Mouse (Mus musculus): ENCODE measurements around the gene Kctd11. TPM values are rescaled to one million over a fixed set of nuclear protein-coding genes. Genes with fewer than 3 reads are reported as not detected.

Kctd11 gene
- total RNA-seq, 2 experiments from 2014 or later, result 3.3 TPM

DNA sequence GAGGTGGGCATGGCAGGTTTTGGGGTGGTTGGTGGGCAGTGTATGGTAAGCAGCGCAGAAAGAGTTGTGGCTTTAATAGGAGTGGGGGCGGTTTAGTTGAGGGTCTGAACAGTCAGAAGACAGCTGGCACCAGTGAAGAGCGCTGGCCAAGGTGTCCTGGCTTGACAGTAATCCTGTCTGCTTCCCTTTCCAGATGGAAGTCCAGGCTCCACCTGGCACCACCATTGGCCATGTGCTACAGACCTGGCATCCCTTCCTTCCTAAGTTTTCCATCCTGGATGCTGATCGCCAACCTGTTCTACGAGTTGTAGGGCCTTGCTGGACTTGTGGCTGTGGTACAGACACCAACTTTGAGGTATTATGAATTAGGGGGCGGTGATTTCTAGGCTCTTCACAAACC lies 33.2 kb downstream of the Kctd11 start:
- no peak for DNase-seq

DNA sequence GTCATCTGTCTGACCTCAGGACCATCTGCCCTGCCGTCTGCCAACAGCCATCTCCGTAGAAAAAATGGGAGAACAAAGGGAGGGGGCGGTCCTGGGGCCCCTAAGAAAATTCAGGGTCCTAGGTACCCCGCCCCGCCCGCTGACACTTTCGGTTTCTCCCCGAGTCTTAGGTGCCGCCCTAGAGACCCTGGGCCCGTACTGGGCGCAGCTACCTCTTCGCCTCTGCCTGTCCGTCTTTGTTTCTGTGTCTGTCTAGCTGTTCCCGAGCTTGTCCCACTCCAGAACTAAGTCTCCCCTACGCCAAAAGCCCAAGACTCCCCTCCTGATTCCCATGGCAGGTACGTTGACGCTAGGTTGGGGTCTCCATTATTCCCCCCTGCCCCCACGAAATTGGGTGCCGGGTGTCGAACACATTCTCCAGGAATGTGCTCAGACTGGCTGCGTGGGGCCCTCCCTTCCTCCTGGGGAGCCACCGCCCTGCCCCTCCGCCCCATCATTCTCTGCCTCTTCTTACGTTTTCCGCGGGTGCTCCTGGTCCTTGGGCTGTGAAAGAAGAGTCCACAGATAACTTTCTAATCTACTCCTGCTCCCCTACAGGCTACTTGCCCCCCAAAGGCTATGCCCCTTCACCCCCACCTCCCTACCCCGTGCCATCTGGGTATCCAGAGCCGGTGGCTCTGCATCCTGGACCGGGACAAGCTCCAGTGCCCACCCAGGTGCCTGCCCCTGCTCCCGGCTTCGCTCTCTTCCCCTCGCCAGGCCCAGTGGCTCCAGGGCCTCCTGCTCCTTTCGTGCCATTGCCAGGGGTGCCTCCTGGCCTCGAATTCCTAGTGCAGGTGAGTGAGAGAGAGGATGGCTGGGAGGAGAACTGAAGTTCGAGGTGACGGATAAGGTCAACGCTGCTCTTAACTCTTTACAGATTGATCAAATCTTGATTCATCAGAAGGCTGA lies 34.2 kb downstream of the Kctd11 start:
- peak; percentile 45 for DNase-seq

DNA sequence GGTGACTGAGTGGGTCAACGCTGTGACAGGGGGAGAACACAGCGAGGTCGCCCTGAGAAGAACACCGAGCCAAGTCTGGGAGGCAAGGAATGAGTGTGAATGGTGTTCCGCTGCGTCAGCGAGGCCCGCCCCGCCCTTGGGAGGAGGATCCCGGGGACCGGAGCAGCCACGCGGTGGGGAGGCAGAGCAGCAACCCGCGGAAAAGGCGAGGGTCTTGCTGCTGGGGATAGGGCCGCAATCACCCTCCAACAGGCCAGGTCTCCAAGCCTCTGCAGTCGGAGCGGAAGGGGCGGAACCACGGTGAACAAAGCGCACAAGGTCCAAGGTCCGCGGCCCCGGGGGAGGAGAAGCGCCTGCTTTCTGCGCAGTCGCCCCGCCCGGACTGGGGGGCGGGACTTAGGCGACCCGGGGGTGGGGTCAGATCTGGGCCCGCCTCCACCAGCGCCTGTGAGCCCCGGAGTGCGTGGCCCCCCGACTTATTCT lies 35.0 kb downstream of the Kctd11 start, which contains the start of gene Plscr3:
Plscr3 (plus strand) TSS at position 179 of the 483 bp plus-strand sequence.
- peak; percentile 95 for DNase-seq

DNA sequence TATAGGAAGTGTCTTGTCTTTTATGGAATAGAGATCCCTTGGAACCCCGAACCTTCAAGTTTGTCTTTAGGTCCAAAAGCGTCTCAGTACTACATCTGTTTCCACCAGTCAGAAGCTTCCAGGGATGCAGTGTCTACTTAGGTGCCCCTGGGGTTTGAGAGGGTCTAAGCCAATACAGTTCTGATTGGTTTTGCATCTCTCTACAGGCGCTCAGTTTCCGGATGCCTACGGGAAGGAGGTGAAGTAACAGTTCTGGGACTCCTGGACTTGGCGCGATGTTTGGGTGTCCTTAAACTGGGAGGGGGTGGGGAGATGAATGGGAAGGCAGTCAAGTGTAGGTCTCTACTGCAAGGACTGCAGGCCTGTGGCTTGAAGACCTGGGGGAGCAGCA lies 42.5 kb downstream of the Kctd11 start:
- DNase-seq, result no peak

DNA sequence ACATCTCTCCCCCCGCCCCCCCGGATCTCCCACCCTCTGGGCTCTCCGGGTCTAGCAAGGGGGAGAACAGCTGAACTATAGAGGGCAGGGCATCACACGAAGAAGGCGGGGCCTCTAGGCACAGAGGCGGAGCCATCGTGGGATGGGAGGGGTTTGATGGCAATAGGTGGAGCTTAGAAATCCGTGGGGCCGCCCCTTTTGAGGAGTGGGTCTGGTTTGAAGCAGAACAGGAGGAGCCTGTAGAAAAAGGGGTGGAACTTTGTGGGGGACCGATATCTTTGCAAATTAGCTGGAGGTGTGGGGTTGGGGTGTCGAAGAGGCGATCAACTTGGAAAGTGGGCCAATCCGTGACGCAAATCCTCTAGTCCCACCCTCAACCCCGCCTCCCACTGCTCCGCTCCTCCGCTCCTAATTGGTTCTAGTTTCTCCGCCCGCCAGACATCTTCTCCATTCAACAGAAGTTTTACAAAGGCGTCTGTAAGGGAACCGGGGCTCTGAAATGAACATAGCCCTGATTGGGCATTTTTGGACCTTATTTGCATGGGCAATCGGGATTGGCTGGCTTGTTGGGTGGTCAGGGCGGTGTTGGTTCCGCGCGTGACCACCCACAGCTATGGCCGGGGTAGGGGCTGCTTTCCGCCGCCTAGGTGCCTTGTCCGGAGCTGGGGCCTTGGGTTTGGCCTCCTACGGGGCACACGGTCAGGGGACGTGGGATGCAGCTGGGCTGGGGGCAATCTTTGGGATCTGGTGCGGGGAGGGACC lies 43.1 kb downstream of the Kctd11 start, which contains the start of gene Tmem256:
Tmem256 (plus strand) TSS at position 563 of the 762 bp plus-strand sequence.
- DNase-seq, result peak; percentile 96

DNA sequence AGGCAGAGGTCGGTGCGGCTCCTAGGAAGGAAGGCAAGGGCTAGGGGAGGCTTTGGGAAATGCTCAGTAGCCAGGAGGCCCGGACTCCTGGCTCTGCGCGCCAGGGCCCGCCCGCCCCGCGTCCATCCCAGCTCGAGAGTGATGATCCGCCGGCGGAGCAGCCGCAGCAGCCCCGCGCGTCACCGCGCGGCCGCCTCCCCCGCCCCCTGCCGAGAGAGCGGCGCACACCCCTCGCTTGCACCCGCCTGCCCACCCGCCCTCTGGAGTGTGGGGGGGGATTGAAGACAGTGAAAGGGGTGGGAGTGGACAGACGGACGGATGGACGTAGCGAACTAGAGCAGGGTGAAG lies 43.6 kb downstream of the Kctd11 start, which contains the start of gene Nlgn2:
Nlgn2 (minus strand) TSS at position 181 of the 348 bp plus-strand sequence.
- no peak for DNase-seq

DNA sequence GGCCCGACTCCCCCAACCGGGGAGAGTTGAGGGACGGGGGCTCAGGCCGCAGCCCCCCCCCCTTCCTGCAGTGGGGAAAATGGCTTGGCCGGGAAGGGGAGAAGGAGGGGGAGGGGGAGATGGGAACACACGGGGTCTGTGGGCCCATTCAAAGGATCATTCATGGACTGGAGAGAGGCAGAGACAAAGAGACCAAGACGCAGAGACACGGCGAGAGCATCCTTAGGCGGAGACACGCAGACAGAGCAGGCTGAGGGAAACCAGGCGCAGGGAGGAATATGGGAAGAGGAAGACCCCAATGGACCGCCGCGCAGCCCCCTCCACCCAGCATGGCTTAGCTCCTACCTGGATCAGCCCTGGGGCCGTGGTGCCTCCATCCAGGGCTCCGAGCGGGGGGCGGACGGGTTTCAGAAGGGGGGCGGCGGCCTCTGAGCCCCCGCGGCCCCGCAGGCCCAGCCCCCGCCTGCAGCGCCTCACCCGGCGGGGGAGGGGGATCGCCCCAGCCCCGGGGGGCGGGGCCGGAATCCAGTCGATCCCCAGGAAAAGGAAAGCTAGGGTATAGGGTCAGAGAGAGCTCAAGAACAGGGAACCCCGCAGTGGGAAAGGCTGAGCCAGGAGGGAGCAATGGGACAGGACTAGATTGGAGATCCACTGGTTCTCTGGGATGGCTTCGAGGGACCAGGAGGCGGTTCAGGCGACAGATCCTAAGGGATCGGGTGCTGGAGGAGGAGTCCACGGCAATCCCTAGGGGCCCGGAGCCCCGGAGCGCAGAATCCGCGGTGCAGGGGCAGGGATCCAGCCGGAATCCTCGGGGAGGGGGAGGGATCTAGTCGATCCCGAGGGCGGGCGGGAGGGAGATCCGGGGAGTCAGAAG lies 44.3 kb downstream of the Kctd11 start:
- DNase-seq, result peak; percentile 47

DNA sequence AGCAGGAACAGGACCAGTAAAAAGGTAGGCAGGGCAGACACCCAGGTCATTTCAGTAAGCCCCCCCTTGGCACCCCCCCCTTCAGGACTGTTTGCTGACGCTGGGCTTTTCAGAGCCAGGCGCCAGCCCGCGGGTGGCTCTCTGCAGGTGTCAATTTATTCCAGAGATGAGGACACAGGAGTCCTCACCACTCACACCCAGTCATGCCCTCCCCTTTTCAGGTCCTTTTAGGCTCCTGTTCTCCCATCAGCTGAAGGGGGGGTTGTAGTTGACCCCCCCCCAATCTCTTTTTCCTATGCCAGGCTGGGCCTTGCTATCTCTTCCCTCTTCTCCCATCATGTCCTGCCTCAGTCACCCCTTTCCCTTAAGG lies 45.3 kb downstream of the Kctd11 start:
- no peak for DNase-seq

DNA sequence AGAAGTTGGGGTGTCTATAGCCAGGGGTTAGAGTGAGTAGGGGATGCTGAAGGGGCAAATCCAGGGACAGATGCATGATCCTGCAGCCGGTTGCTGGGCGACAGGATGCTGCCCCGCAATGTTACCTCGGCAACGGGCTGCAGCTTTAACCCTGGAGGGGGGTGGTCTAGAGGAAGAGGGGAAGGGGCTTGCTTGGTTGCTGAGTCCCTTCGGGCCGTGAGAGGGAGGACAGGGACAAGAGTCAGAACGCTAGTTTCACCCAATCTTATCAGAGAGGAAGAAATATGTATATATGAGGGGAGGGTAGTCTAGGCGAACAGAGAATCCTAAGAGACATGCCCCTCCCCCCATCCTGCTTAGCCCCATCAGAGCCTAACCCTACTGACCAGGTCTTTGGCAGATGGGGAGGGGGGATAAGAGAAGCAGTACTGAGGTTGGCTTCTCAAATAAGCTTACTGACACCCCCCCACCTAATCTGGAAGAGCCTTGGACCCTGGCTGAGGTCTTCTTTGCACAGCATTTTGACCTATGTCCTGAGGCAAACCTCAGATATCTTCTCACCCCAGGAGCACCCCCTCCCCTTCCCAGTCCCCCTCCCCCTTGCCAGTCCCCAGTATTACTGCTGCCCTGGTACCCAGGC lies 45.8 kb downstream of the Kctd11 start:
- DNase-seq, result no peak

DNA sequence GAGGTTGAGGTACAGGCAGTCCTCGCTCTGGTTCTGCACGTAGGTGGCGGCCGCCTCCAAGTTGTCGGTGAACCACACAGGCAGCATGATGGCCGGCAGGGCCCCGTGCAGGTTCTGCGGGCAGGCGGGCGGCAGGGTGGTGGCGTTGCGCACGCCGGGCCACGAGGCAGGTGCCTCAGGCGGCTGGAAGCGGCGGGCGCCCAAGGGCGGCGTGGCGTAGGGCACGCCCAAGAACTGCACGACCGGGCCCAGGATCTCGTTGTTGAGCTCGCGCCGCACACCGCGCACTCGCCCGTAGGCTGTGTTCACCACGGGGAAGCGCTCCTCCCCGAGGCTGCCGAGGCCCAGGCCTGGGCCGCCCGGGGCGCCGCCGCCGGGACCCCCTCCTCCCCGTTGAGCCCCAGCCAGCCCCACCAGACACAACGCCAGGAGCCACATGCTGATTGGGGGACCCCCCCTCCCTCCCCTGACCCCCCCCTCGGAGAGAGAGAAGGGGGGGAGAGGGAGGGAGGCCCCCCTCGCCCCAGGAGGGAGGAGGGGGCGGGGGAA lies 47.1 kb downstream of the Kctd11 start:
- DNase-seq, result peak; percentile 36

DNA sequence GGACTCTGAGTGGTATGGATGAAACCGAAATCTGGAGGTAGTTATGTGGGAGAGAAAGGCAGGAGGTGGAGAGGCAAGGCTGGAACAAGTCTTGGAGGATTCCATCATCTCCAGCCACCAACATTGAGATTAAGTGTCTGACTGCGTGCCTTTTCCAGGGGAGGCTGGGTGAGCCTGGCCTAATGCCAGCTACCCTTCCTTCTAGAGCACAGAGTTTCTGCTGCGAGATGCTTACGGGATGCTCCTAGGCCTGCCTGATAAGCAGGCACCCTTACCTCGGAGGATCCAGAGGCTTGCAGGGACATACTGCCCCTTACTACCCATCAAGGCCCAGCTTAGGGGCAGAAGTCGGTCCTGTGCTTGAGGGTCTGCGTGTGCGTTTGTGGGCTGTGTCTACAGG lies 47.7 kb downstream of the Kctd11 start:
- no peak for DNase-seq

DNA sequence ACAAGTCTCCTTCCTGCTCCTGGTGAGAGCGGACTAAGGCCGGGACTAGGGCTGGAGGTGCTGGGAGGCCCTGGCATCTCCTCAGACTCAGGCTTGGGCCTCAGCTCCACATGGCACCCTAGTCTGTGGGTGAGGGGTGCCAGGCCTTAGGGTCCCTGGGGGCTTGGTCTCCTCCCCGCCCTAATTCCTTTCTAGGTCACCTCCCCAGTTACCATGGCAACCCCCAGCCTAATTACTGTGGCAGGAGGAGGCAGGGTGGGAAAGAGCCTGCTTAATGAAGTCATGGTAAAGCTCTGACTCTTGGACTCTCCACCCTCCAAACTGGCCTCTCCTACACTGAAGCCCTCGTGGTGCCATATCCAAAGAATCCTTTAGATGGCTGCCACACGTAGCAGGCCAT lies 52.4 kb downstream of the Kctd11 start:
- DNase-seq, result no peak

Small RNA genes within 50 kb of the gene (microRNA-seq; reads per million reads assigned to microRNA genes)
- gene Mir6924, result 0 reads per million in 2 experiments

Other genes with a start within 250 kb of the Kctd11 start
- 10 to 100 TPM; 81.4 to 83.6 TPM for gene Fxr2, start 248.4 kb downstream of the Kctd11 start, total RNA-seq (2021)
- not detected for gene Sox15, start 226.1 kb downstream of the Kctd11 start, total RNA-seq (2021)
- gene Mpdu1, start 218.8 kb downstream of the Kctd11 start, total RNA-seq (2021), result 10 to 100 TPM; 34.3 to 36.3 TPM
- 1 to 10 TPM; 4.0 to 6.0 TPM for gene Cd68, start 215.3 kb downstream of the Kctd11 start, total RNA-seq (2021)
- gene Eif4a1, start 209.0 kb downstream of the Kctd11 start, total RNA-seq (2021), result 100 to 1,000 TPM; 535 to 537 TPM
- 10 to 100 TPM; 58.0 to 61.3 TPM for gene Senp3, start 199.3 kb downstream of the Kctd11 start, total RNA-seq (2021)
- 1 to 10 TPM; 2.3 to 2.6 TPM for gene Tnfsf13, start 195.6 kb downstream of the Kctd11 start, total RNA-seq (2021)
- gene Tnfsf12, start 185.6 kb downstream of the Kctd11 start, total RNA-seq (2021), result 10 to 100 TPM; 13.7 to 16.4 TPM
- gene Tnfsfm13, start 185.3 kb downstream of the Kctd11 start, total RNA-seq (2021), result 1 to 10 TPM; 1.9 to 3.0 TPM
- gene Polr2a, start 122.8 kb downstream of the Kctd11 start, total RNA-seq (2021), result 10 to 100 TPM; 53.7 TPM
- not detected for gene Slc35g3, start 119.4 kb downstream of the Kctd11 start, total RNA-seq (2021)
- gene Zbtb4, start 115.5 kb downstream of the Kctd11 start, total RNA-seq (2021), result 10 to 100 TPM; 34.1 to 36.8 TPM
- 1 to 10 TPM; 3.1 to 5.1 TPM for gene Chrnb1, start 85.5 kb downstream of the Kctd11 start, total RNA-seq (2021)
- gene Fgf11, start 79.5 kb downstream of the Kctd11 start, total RNA-seq (2021), result 1 to 10 TPM; 3.1 to 3.7 TPM
- under 1 TPM; 0.60 to 0.92 TPM for gene Tmem102, start 75.8 kb downstream of the Kctd11 start, total RNA-seq (2021)
- gene Gm39566, start 66.1 kb downstream of the Kctd11 start, total RNA-seq (2021), result not detected
- not detected for gene Spem2, start 62.9 kb downstream of the Kctd11 start, total RNA-seq (2021)
- not detected for gene Spem1, start 59.2 kb downstream of the Kctd11 start, total RNA-seq (2021)
- 10 to 100 TPM; 11.0 to 11.6 TPM for gene Nlgn2, start 43.6 kb downstream of the Kctd11 start, total RNA-seq (2021)
- gene Tmem256, start 42.9 kb downstream of the Kctd11 start, total RNA-seq (2021), result 100 to 1,000 TPM; 143 to 166 TPM
- 10 to 100 TPM; 59.7 to 59.9 TPM for gene Plscr3, start 35.0 kb downstream of the Kctd11 start, total RNA-seq (2021)
- not detected for gene Tnk1, start 22.7 kb downstream of the Kctd11 start, total RNA-seq (2021)
- not detected for gene Tmem95, start 3.4 kb downstream of the Kctd11 start, total RNA-seq (2021)
- 1 to 10 TPM; 2.8 to 3.2 TPM for gene Acap1, start 14.1 kb upstream of the Kctd11 start, total RNA-seq (2021)
- gene 2810408A11Rik, start 19.6 kb upstream of the Kctd11 start, total RNA-seq (2021), result 1 to 10 TPM; 5.2 to 6.2 TPM
- gene Neurl4, start 19.7 kb upstream of the Kctd11 start, total RNA-seq (2021), result 10 to 100 TPM; 45.8 to 48.5 TPM
- gene Gps2, start 32.5 kb upstream of the Kctd11 start, total RNA-seq (2021), result 10 to 100 TPM; 29.6 to 33.0 TPM
- 100 to 1,000 TPM; 550 to 556 TPM for gene Eif5a, start 40.6 kb upstream of the Kctd11 start, total RNA-seq (2021)
- 10 to 100 TPM; 24.8 to 35.7 TPM for gene Ybx2, start 54.4 kb upstream of the Kctd11 start, total RNA-seq (2021)
- 100 to 1,000 TPM in 1 of 2 experiments, 10 to 100 TPM in 1; 97.9 to 101 TPM for gene Slc2a4, start 66.8 kb upstream of the Kctd11 start, total RNA-seq (2021)
- gene Cldn7, start 83.4 kb upstream of the Kctd11 start, total RNA-seq (2021), result under 1 TPM in 1 of 2 experiments, not detected in 1; 0.76 TPM
- gene Ctdnep1, start 99.8 kb upstream of the Kctd11 start, total RNA-seq (2021), result 100 to 1,000 TPM; 132 to 144 TPM
- 10 to 100 TPM; 63.1 to 64.6 TPM for gene Elp5, start 101.1 kb upstream of the Kctd11 start, total RNA-seq (2021)
- gene Gabarap, start 109.7 kb upstream of the Kctd11 start, total RNA-seq (2021), result 100 to 1,000 TPM; 271 TPM
- gene Phf23, start 114.4 kb upstream of the Kctd11 start, total RNA-seq (2021), result 10 to 100 TPM; 25.0 to 30.3 TPM
- 10 to 100 TPM; 13.1 to 14.0 TPM for gene Dvl2, start 119.2 kb upstream of the Kctd11 start, total RNA-seq (2021)
- gene Acadvl, start 134.0 kb upstream of the Kctd11 start, total RNA-seq (2021), result 100 to 1,000 TPM; 862 to 957 TPM
- gene Dlg4, start 135.5 kb upstream of the Kctd11 start, total RNA-seq (2021), result 10 to 100 TPM; 13.2 to 15.5 TPM
- not detected for gene Asgr1, start 172.7 kb upstream of the Kctd11 start, total RNA-seq (2021)
- not detected for gene Asgr2, start 211.2 kb upstream of the Kctd11 start, total RNA-seq (2021)
- gene Mgl2, start 248.9 kb upstream of the Kctd11 start, total RNA-seq (2021), result under 1 TPM; 0.29 to 0.50 TPM

All from heart, postnatal 4 days (tissue).